Mouse (Mus musculus) B cell, adult 62 days (primary cell): ENCODE measurements around the gene Senp6. TPM values are rescaled to one million over a fixed set of nuclear protein-coding genes. Genes with fewer than 3 reads are reported as not detected.

ENCODE experiments used
- total RNA-seq: library from RNA; stranded (reverse); gene quantifications from 4 replicates; pipeline ENCODE4 v1.2.4, GENCODE M21; 2023

The Senp6 gene
- total RNA-seq = 162 to 198 TPM (median 178 TPM) in 4 replicates

GRCm38 (mm10) chr9:80066367-80067220, at the start of gene Senp6:
Gene Senp6 (plus strand): TSS chr9:80066903.

GRCm38 (mm10) chr9:80164611-80165474, 98.1 kb downstream of the Senp6 start, which contains the start of gene Myo6:
Gene Myo6 (plus strand): TSS chr9:80165031.

Other genes starting within 250 kb of the Senp6 start
- gene Filip1, start 54.1 kb upstream of the Senp6 start, total RNA-seq = not detected in 4 replicates
- 4.4 to 6.0 TPM (median 5.3 TPM) in 4 replicates for gene Myo6, start 98.1 kb downstream of the Senp6 start, total RNA-seq